Mouse (Mus musculus) midbrain, embryonic 12.5 days (tissue): ENCODE data around the gene Arl4d. TPM values are rescaled to one million over a fixed set of nuclear protein-coding genes. Genes with fewer than 3 reads are reported as not detected.

ENCODE experiments used
- ATAC-seq: fragments of 200-750 bp; cut with Nextera tagmentation; 2 replicates; pipeline ENCODE4 v1.8.0; 2017; ENCODE audit warnings: low read depth, moderate TSS enrichment, moderate library complexity; ENCODE audit not compliant: low FRiP score
- H3K27ac ChIP-seq: fragments of 300-500 bp; sonication (generic); replicated peaks from 2 replicates; pipeline ENCODE4 v1.5.1; 2016; ENCODE audit warnings: mild to moderate bottlenecking
- H3K27me3 ChIP-seq: fragments of 300-500 bp; sonication (generic); 2 replicates; pipeline ENCODE4 v1.6.1; 2016; ENCODE audit warnings: mild to moderate bottlenecking
- H3K36me3 ChIP-seq: fragments of 300-500 bp; sonication (generic); 2 replicates; pipeline ENCODE4 v1.6.1; 2016
- H3K4me1 ChIP-seq: fragments of 300-500 bp; sonication (generic); 2 replicates; pipeline ENCODE4 v1.6.1; 2016
- H3K4me2 ChIP-seq: fragments of 300-500 bp; sonication (generic); replicated peaks from 2 replicates; pipeline ENCODE4 v1.6.1; 2016; ENCODE audit warnings: mild to moderate bottlenecking, moderate library complexity
- H3K4me3 ChIP-seq: fragments of 300-500 bp; sonication (generic); 2 replicates; pipeline ENCODE4 v1.5.1; 2016; ENCODE audit warnings: mild to moderate bottlenecking
- H3K9ac ChIP-seq: fragments of 300-500 bp; sonication (generic); replicated peaks from 2 replicates; pipeline ENCODE4 v1.6.1; 2016; ENCODE audit warnings: mild to moderate bottlenecking, moderate library complexity
- H3K9me3 ChIP-seq: fragments of 300-500 bp; sonication (generic); 2 replicates; pipeline ENCODE4 v1.6.1; 2016; ENCODE audit warnings: mild to moderate bottlenecking
- WGBS: fragments of 180-500 bp; shearing (Covaris S2); methylation state at CpG from one replicate; pipeline ENCODE4 v1.1.7; 2016; 5-methylcytosine and 5-hydroxymethylcytosine counted together
- polyA plus RNA-seq: library from polyadenylated mRNA; unstranded; fragments of >200 nt; fragmentation: Nextera tagmentation; extraction: Ambion mirVana; gene quantifications from 2 replicates; pipeline ENCODE4 v1.2.1, GENCODE M21; 2016

Gene Arl4d
- polyA plus RNA-seq, 1 experiment from 2014 or later: 8.4 TPM

DNA sequence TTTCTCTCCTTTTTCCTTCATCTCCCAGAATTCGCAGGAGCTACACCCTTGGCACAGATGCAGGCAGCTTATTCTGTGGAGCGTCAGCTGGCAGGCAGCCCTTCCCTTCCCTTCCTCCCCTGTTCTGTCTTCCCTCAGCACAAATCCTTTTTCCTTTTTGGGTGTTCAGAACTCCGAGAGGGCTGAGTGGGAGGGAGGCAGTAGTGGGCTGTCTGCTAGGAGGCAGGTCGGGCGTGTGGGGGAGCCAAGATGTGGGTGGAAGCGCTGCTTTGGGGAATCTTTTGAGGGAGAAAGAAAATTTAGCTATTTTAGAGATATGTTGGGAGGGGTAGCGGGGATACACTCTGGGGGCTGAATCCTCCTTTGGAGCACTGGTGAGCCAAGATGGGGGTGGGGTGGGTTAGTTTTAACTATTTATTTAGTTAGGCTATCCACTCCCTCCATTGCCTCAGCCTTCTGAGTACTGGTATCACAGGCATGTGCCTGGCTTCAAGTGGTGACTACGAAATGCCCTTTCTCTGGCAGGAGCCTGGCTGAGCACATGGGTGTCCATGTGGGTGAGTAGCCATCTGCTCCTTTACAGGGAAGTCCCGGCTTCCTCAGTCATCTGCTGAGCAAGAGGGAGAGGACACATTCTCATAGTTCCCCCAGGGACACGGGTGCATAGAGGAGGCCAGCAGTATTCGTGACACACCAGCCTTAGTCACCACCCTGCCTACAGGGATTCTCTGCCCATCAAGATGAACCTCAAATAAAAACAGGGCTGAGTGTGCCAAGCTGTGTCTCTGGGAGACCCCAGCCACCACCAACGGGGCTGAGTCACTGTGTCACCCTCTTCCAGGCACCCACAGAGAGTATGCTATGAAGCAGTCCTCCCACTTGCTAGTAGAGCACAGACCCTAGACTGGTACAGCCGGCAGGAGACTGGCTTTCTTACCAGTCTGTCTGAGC, 22.3 kb downstream of the Arl4d start:
- H3K4me1 ChIP-seq: 0 out of 2 replicates have a peak, but pooled peaks cover 21% of the 10 kb centered on the region
- ATAC-seq: no peak
- 0 out of 2 replicates have a peak, but pooled peaks cover 5% of the 10 kb centered on the region for H3K27me3 ChIP-seq
- H3K36me3 ChIP-seq: no peaks in the 10 kb centered on the region
- H3K27ac ChIP-seq: no peak overlapping the region
- 64% methylated on average over 13 of the region's 13 CpGs for WGBS
- H3K9me3 ChIP-seq: no peaks in the 10 kb centered on the region
- no peak overlapping the region for H3K4me2 ChIP-seq
- H3K9ac ChIP-seq: no peak overlapping the region
- H3K4me3 ChIP-seq: no peak overlapping the region

DNA sequence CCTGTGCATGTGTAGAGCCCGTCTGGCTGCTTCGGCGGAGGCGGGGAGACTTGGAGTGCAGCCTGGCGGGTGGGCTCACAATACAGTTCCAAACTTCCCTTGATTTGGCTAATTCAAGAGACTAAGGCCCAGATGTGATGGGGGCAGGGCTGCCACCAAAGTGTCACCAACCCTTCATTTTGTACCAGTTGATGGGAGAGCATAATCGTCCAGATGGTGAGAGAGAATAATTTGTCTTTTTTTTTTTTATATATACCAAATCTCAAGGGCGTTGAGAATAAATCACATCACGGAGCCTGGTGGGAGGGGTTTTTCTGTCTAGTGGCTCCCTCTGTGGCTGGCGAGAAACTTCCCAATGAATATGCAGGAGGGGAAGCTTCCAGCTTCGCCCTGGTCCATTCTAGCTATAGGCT, 24.4 kb downstream of the Arl4d start:
- H3K4me3 ChIP-seq: no peak overlapping the region
- H3K9me3 ChIP-seq: no peaks in the 10 kb centered on the region
- no peak overlapping the region for H3K9ac ChIP-seq
- 0 out of 2 replicates have a peak, but pooled peaks cover 5% of the 10 kb centered on the region for H3K27me3 ChIP-seq
- H3K36me3 ChIP-seq: no peaks in the 10 kb centered on the region
- H3K27ac ChIP-seq: peak overlapping the region; percentile 52
- H3K4me1 ChIP-seq: 0 out of 2 replicates have a peak, but pooled peaks cover 21% of the 10 kb centered on the region
- ATAC-seq: no peak
- no peak overlapping the region for H3K4me2 ChIP-seq
- 64% methylated on average over 10 of the region's 10 CpGs for WGBS

GRCm38 (mm10) chr11:101690326-101690725, 25.0 kb downstream of the Arl4d start:
- Histone ChIP-seq H3K4me1 (peaks cover 23% of the 10 kb centered on the region), H3K27ac (no peak overlapping the region), H3K9me3 (no peaks in the 10 kb centered on the region), H3K27me3 (0 out of 2 replicates have a peak, but pooled peaks cover 5% of the 10 kb centered on the region), H3K4me2 (no peak overlapping the region), H3K36me3 (no peaks in the 10 kb centered on the region), H3K9ac (no peak overlapping the region), H3K4me3 (no peak overlapping the region)
- ATAC-seq: no peak
- 69% methylated on average over 5 of the region's 5 CpGs for WGBS

DNA sequence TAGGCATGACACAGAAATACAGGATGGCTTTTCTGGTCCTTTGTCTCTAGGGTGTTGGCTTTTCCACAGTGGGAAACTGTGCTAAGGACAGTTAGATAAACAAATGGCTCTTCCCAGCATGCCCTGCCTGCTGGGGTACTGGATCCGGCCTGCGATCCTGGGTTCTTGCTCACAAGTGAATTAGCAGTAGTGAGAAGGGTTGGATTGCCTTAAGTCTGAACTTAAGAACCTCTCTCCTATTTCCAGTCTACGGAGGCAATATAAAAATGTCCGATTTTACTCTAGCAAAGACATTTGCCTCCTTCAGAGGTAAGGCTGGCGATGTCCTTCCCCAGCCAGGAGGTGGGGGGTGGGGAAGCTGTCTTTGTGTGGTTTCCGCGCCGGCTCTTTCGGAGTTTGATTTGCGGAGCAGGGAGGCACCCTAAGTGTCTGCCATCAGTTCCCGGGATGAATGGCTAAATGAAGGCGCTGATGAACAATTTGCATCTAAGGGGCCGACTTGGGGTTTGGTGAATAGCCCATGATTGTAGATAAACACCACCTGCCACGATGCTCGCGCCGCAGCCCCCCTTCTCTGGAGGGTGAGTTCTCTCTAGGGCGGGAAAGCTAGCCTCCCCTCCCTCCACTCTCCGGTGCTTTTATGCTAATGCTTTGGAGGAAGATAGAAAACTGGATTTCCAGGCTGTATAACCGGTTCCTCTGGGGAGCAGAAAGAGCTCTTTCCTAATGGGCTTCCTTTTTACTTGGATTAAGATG, 30.7 kb downstream of the Arl4d start:
- peak overlapping the region; percentile 52 for H3K4me2 ChIP-seq
- 1% methylated on average over 20 of the region's 20 CpGs for WGBS
- H3K36me3 ChIP-seq: no peaks in the 10 kb centered on the region
- peak overlapping the region; percentile 87 for H3K27ac ChIP-seq
- no peaks in the 10 kb centered on the region for H3K27me3 ChIP-seq
- peaks cover 32% of the 10 kb centered on the region for H3K4me1 ChIP-seq
- no peaks in the 10 kb centered on the region; the same call in 1 of the 2 replicates for H3K9me3 ChIP-seq
- peak; percentile 70 for ATAC-seq
- H3K4me3 ChIP-seq: peak overlapping the region; percentile 31
- peak overlapping the region; percentile 46 for H3K9ac ChIP-seq

DNA sequence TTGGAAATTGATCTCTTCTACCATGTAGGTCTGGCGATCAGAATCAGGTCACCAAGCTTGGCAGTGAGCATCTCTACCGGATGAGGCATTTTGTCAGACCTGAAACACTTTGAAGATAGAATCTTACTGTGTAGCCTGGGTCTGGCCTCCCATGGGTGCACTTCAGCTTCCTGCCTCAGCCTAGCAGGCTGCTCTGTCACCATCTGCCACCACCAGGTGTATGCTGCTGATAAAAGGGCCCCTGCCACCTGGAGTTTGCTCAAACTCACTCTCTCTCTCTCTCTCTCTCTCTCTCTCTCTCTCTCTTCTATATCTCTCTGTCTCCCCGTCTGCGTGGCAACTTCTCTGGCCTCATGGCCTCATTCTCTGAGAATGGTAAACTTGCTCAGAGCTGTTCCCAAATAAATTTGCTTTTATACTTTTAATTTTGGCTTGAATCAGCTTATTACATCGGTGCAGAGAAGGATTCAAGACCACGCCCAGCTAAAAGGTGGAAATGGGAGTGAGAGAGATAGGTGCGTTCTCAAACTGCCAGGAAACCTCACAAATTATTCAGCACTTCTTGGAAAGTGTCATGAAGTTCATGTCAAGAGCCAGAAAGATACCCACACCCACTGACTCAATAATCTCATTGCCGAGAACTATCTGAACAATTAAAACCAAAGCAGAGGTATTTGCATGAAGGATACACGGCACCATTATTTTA, 32.0 kb downstream of the Arl4d start:
- Histone ChIP-seq H3K4me2 (0 out of 2 replicates have a peak overlapping the region, but pooled peaks have one; percentile 52), H3K4me3 (0 out of 2 replicates have a peak overlapping the region, but pooled peaks have one; percentile 31), H3K9ac (no peak overlapping the region), H3K9me3 (no peaks in the 10 kb centered on the region; the same call in 1 of the 2 replicates), H3K27me3 (no peaks in the 10 kb centered on the region), H3K4me1 (peaks cover 32% of the 10 kb centered on the region), H3K27ac (peak overlapping the region; percentile 87), H3K36me3 (no peaks in the 10 kb centered on the region)
- WGBS: 88% methylated on average over 9 of the region's 9 CpGs
- ATAC-seq: no peak

DNA sequence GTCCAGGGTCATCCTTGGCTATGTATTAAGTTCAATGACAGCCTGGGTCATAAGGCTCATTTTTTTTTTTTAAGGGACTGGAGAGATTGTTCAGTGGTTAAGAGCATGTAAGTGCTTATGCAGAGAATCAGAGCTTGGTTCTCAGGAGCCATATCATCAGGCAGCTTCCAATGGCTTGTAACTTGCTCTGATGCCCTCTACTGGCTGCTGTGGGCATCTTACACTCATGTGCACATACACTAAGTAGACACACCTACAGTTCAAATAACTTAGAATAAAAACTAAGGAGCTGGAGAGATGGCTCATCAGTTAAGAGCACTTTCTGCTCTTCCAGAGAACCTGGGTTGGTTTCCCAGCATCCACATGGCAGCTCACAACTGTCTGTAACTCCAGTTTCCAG, 32.8 kb downstream of the Arl4d start:
- Histone ChIP-seq H3K27me3 (no peaks in the 10 kb centered on the region), H3K4me3 (no peak overlapping the region), H3K27ac (no peak overlapping the region), H3K36me3 (no peaks in the 10 kb centered on the region), H3K4me1 (peaks cover 32% of the 10 kb centered on the region), H3K9ac (no peak overlapping the region), H3K4me2 (no peak overlapping the region), H3K9me3 (no peaks in the 10 kb centered on the region; the same call in 1 of the 2 replicates)
- ATAC-seq: no peak

DNA sequence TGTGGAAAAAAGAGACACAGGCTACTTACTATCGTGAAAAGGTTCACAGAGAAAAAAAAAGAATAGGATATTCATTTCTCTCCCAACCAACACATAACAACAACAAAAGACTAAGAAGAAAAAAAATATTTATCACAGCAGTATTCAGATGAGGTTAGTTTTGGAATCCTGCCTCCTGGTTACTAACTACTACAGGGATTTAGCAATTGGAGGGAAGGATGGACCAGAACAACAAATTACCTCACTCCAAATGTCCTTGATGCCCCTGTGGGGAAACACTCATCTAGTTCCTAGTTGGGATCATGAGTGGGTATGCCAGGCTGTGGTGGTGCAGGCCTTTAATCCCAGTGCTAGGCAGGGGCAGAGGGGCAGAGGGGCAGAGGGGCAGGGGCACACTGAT, 34.2 kb downstream of the Arl4d start:
- peaks cover 32% of the 10 kb centered on the region for H3K4me1 ChIP-seq
- no peak overlapping the region for H3K9ac ChIP-seq
- H3K27ac ChIP-seq: no peak overlapping the region
- H3K9me3 ChIP-seq: no peaks in the 10 kb centered on the region; the same call in 1 of the 2 replicates
- no peak overlapping the region for H3K4me3 ChIP-seq
- WGBS: 88% methylated on average over 1 of the region's 1 CpGs
- H3K36me3 ChIP-seq: no peaks in the 10 kb centered on the region
- no peaks in the 10 kb centered on the region for H3K27me3 ChIP-seq
- no peak for ATAC-seq
- H3K4me2 ChIP-seq: no peak overlapping the region

DNA sequence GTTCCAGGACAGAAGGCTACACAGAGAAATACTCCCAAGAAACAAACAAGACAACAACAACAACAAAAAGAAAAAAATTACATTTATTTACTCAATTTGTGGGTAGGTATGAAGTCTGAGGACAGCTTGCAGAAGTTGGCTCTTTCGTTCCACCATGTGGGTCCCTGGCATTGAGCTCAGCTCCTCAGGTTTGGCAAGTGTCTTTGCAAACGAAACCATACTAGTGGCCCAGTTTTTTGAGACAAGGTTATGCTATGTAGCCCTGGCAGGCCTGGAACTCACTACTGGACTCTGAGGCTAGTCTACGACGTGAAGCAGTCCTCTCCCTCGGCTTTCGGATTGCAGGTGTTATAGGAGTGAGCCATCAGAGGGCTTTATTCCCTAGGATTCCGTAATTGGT, 34.6 kb downstream of the Arl4d start:
- ATAC-seq: no peak
- Histone ChIP-seq H3K27me3 (no peaks in the 10 kb centered on the region), H3K4me1 (peaks cover 32% of the 10 kb centered on the region), H3K4me3 (no peak overlapping the region), H3K9ac (no peak overlapping the region), H3K4me2 (no peak overlapping the region), H3K9me3 (no peaks in the 10 kb centered on the region; the same call in 1 of the 2 replicates), H3K27ac (no peak overlapping the region), H3K36me3 (no peaks in the 10 kb centered on the region)
- 74% methylated on average over 7 of the region's 7 CpGs for WGBS

DNA sequence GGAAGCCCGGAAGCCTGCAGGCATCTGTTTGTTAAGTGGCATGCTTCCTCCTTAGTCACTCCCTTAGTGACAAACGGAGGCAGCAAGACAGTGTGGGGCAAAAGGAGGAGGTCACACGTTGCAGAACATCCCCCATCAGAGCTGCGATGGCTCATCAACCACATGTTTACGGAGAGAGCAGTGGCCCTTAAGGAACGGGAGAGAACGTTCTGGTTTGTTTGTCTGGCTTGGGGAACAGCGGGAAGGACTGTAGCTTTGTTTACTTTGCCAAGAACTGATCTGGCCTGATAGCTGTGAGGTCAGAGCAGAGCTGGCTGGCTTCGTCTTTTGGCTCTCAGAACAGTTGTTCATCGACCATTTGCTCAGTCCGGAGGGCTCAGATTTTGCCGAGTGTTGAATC, 35.1 kb downstream of the Arl4d start:
- ATAC-seq: no peak

GRCm38 (mm10) chr11:101704081-101704480, 38.7 kb downstream of the Arl4d start:
- H3K27ac ChIP-seq: peak overlapping the region; percentile 26; the same call in 1 of the 2 replicates

More for the DNA sequence above, 35.1 kb downstream of the Arl4d start:
- Histone ChIP-seq H3K9me3 (no peaks in the 10 kb centered on the region; the same call in 1 of the 2 replicates), H3K4me2 (no peak overlapping the region), H3K27ac (no peak overlapping the region), H3K4me3 (no peak overlapping the region), H3K27me3 (no peaks in the 10 kb centered on the region), H3K36me3 (no peaks in the 10 kb centered on the region), H3K9ac (0 out of 2 replicates have a peak overlapping the region, but pooled peaks have one; percentile 4), H3K4me1 (peaks cover 29% of the 10 kb centered on the region)
- WGBS: 59% methylated on average over 12 of the region's 12 CpGs

DNA sequence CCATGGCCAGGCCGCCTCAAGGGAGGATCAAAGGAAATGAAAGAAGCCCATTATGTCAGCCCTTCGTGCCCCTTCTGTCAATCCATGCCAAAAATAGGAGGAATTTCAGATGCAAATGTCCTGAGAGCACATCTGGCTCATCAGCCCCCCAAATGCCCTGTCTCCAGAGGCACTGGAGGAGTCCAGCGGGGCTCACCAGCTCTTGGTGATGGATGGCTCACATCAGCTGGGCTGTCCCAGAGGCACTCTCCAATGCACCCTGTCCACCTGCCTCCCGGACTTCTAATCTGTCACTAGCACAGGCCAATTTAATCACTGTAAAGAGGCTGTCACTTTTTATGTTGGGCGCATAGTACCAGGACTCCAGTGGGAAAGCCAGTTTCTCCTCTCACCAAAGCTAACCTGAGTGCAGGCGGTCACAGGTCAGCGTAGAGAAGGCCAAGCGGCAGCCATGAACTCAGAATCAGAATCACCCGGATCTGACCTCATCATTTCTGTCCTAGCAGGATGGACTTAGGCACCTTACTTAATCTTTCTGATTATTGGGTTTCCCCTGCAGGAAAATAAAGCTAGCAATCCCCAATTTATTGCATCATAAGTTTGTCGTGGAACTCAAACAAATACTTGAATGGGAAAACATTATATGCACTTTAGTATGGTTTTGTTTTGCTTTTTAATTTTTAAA, 41.6 kb downstream of the Arl4d start:
- WGBS: 80% methylated on average over 10 of the region's 10 CpGs
- no peaks in the 10 kb centered on the region for H3K27me3 ChIP-seq
- H3K9me3 ChIP-seq: no peaks in the 10 kb centered on the region
- no peak overlapping the region for H3K4me2 ChIP-seq
- H3K9ac ChIP-seq: no peak overlapping the region
- no peak overlapping the region for H3K27ac ChIP-seq
- ATAC-seq: no peak
- no peaks in the 10 kb centered on the region for H3K36me3 ChIP-seq
- H3K4me1 ChIP-seq: no peaks in the 10 kb centered on the region
- no peak overlapping the region for H3K4me3 ChIP-seq

More at GRCm38 (mm10) chr11:101704081-101704480, 38.7 kb downstream of the Arl4d start:
- 64% methylated on average over 5 of the region's 5 CpGs for WGBS
- no peaks in the 10 kb centered on the region for H3K36me3 ChIP-seq
- peaks cover 8% of the 10 kb centered on the region; the same call in 1 of the 2 replicates for H3K4me1 ChIP-seq
- H3K4me3 ChIP-seq: no peak overlapping the region
- no peak for ATAC-seq
- H3K4me2 ChIP-seq: no peak overlapping the region
- no peak overlapping the region for H3K9ac ChIP-seq
- H3K9me3 ChIP-seq: no peaks in the 10 kb centered on the region
- no peaks in the 10 kb centered on the region for H3K27me3 ChIP-seq
